Mouse (Mus musculus) cerebellum, postnatal 10 days (tissue): Measurements from ENCODE around the gene Gm42906.
A peak's percentile ranks its signal among the peaks of the same experiment; 100 is the strongest.

Experiments
- DNase-seq, 2 experiments: peaks; one replicate each; pipeline ENCODE4 v3.0.0; 2021; ENCODE audit warnings: mixed read lengths in 2 of 2

Gm42906 gene

DNA sequence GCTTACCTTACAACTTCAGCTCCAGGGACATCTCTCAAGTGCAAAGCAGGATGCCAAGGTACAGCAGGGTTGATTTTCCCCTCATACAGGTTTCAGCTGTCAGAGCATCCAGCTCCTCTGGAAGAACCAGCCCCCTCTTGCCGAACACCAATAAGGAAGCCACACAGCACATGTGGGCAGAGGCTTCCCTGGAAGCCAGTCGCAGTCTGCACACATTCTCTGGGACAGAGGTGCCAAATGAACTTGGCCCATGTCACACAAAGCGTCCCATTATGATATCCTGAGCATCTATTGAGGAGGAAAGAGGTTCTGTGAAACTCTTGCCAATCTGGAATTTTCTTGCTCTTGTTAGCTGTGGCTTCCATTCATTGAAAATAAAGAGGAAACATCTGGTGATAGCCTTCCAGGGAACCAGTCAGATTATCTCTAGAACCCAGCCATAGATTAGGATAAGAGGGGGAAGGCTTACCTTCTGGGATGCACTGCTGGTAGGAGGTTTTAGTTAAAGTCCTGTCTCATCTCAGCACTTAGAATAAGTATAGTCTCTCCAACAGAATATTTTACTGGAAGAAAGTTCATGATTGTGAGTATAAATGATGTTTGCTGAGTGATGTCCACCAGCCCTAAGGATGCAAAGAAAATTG lies at the start of gene Gm42906:
Gene Gm42906 (minus strand): TSS at position 51 of the 644 bp plus-strand sequence.
- no peak for DNase-seq

DNA sequence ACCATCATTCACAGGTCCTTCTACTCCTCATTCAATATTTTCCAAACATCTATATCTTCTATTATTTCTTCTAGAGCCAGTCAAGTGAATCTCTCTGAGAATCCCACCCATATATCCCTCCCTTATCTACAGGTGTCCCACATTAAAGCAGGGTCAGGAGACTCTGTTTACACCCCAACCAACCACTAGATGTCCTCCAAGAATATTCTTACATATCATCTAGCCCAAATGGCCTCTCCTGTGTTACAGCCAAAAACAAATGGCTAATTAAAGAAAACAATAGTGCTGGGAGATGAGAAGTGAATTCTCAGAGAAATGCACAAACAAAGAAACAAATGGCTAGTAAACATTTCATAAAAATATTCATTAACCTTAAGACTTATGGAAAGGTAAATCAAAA lies 17.7 kb upstream of the Gm42906 start:
- peak in 1 of 2 experiments; percentile 4 for DNase-seq

DNA sequence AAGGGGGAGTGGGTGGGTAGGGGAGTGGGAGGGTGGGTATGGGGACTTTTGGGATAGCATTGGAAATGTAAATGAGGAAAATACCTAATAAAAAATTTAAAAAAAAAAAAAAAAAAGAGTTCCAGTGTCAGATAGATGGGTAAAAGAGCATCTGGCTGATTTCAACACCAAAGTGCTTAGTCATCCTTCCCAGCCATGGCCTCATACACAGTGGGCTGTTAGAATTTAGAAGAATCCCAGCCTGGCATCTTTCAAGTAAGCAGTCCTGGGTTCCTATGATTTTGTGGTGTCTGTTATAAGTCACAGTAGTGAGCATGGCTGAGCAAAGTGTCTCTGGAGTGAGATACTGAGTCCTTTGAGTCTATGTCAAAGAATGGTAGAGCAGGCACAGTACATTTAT lies 7.1 kb upstream of the Gm42906 start:
- no peak for DNase-seq

DNA sequence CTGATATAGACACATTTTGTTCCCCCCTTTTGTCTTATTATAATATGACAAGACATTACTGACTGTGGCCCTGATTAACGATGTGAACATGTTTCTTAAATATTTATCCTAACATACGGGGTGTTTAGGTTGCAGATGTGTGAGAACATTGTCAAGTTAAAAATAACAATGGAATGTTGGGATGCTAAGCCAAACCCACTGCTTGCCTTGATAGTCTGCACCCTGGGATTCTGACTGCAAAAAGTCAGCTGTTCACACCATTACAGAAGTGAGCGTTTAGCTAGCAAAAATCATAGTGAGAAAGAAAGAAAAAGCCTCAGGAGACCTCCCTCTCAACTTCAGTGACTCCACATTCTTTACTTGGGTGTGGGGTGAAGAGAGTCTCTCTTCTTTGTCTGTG lies 1.5 kb downstream of the Gm42906 start:
- no peak for DNase-seq

DNA sequence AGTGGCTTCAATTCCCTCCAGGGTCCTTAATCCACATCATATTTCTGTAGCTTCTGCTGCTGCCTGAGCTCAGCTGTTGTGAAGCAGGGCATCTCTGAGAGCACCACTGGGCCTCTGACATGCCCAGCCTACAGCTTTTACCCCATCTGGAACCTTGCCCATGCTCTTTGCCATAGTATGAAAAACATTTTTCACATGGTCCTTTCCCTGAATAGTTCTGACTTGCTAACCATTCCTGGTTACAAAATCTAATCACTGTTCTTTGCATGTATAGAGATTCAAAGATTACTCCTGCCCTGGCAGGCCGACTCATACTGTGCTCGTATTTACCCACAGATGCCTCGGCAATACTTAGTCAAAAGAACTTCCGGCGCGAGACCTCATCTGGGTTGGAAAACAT lies 5.3 kb downstream of the Gm42906 start:
- DNase-seq = no peak

DNA sequence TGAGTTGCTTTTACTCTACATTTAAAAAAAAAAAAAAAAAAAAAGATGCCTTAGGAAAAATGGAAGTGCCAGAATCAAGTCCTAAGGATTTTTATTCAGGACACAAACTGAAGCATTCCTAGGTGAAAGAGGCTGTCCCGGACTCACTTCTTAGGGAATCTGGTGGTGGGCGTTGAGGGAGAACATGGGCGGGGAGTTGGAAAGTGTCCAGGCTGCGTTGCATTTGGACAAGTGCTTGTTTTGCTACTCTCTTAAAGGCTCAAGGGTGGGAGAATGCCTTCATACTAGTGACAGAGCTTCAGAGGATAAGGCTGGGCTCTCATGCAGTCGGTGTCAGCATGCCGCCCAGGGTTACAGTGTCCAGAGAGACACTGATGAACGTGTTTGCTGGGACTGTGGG lies 6.1 kb downstream of the Gm42906 start:
- peak in 1 of 2 experiments; percentile 7 for DNase-seq

DNA sequence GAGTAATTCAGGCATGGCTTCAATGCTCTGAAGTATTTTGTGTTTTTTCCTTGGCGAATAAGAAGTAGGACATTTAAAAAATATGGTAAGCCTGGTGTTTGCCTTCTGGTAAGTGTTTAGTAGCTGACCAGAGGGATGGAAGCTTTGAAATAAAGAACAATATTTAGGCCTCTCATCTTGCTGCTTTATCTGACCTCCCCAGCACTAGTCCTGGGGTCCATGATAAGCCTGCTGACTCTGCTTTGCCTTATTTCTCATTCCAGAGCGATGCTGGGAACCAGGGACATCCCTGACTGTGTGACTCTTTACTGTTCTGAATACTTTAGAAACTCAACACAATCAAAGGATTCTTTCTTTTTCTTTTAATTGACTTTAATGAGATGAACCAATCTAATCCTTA lies 9.4 kb downstream of the Gm42906 start:
- DNase-seq = no peak

DNA sequence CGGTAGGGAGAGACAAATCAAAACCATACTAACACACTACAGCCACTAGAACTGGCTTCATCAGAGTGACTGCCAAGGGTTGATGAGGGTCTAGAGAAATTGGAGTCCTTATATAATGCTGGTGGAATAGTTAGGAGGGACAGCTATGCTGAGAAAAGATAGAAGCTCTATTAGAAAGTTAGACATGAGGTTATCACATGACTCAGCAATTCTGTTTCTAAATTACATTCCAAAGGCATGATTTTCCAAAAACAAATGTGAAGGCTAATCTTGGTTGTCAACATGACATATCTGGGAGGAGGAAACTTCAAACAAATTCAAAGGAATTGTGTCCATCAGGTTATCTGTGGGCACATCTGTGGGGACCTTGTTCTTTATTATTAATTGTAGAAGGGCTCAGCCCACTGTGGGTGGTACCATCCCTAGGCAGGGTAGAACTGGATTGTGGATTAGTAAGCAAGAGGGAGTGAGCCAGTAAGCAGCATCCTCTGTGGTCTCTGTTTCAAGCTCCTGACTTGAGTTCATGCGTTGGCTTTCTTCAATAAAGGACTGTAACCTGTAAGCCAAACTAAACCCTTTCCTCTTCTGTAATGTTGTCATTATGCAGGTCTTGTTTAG lies 10.4 kb downstream of the Gm42906 start:
- no peak for DNase-seq

DNA sequence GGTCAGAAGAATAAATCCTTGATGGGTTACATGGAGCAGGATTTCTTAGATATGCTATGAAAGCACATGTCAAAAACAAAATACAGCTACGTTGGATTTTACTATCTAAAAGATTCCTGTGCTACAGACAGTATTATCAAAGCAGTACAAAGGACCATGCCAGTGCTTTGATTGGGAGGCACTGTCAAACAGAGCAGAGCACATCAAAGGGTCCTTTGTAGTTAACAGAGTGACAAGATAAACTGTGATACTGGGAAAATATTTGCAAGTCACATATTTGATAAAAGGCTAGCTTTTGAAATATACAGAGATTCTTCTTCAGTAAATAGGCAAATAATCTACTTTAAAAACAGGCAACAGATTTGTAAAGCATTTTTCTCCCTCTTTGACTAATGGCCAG lies 11.0 kb downstream of the Gm42906 start:
- DNase-seq = no peak

DNA sequence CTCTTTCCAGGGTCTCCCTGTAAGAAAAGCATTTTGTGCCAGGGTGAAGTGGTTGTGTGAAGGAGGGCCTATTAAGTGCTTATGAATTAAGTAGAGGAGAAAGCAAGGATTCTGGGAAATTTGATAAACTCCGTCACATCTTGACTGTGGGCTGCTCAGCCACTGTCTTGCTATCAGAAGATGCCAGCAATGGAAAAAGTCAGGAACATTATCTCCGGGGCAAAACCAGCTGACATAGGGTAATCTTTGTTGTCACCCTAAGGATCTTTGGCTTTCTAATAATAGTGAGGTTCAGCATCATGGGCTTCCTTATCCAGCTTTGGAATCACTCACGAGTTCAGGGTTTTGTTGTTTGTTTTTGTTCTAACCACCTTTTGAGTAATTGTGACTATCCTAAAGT lies 14.3 kb downstream of the Gm42906 start:
- no peak for DNase-seq

DNA sequence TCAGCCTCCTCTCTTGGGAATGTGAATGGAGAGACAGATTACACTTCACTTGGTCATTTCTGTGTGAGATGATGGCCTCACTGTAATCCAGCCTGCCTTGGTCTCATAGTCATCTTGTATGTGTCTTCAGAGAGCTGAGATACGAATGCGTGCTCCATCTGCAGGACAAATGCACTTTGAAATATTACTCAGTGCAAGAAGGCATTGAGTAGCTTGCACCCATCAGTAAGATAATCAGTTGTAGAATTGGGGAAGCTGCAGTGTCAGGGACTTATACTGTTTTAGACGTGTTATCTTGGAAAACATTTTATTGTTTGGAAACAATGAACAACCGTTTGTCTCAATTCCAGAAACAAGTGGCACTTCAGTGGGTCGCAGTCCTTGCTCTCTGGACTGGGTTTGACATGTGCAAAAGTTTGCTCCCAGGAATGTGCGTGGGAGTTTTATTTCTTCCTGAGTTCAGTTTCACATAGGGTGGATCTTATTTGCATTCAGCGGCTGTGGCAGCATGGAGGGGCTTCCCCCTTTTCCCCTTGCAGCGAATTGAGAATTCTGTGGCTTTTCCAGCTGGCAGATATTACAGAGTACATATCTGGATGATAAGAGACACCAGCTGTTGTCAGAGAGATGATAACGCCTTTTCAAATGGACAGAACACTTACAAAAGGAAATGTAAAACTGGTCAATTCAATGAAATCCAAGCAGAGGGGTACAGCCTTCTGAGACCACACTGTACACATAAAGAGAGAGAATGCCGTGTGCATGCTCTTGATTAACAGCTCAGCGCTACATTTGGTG lies 15.1 kb downstream of the Gm42906 start:
- DNase-seq = no peak

DNA sequence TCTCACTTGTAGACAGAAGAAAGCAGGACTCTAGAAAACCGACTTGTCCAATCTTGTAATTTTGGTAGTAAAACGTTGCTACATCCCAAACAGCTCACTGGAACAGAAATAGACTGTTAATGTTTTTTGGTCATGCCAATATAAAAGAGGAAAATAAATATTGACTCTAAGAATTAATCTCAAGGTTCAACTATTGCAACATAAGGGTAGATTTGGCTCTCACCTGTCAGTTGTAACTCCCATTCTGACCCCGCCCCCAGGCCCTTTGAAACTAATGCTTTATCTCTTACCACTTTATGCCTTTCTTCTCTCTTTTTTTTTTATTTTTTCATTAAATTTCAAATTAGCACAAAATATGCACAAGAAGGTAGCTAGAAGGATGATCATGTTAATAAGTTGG lies 18.0 kb downstream of the Gm42906 start:
- no peak for DNase-seq

DNA sequence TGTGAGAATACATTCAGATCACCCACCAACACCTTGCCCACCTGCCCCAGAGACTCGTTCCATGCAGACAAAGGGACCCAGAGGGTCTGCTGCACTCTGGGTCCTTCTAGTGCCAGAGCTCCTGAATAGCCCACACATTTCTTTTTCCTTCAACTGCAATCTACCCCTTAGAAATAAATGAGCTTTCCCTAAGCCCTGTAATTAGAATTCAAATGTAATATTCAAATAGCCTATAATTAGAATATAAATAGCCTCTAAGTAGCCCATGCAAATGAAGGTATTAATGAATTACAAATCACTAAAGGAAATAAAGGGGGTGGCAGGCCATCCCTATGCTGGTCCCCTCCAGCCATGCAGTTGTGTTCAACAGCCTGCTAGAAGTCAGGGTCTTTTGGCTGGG lies 18.7 kb downstream of the Gm42906 start:
- no peak for DNase-seq

DNA sequence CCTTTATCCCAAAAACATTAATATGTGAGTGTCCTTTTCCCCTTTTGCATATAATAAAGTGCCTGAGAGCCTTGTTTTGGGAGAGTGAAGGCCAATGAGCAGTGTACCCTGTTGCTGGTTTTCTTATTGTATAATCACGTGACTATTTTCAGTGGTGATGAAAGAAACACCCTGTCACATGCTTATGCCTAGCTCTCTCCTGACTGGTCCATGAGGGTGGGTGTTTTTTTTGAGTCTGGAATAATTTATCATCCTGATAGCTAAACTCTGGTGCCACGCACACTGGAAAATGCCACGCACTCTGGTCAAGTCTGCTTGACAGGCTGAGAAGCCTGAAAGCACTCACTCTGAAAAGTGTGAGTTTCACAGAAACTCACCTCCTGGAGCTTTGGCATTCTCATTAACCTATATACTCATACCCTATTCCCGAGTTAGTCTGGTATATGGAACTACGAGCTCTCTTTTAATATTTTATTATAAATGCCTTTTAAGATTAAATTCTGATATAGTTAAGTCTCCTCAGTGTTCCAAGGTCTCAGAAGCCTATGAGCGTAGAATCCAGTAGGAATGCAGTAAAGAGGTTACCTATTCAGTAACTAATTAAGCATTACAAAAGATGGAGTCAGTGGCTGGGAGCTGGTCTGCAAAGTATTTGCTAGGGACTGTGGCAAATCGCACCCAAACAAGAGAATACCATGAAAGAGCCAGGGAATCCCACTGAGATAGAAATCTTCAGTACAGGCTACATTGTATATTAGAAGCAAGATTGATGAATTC lies 19.7 kb downstream of the Gm42906 start:
- no peak for DNase-seq

DNA sequence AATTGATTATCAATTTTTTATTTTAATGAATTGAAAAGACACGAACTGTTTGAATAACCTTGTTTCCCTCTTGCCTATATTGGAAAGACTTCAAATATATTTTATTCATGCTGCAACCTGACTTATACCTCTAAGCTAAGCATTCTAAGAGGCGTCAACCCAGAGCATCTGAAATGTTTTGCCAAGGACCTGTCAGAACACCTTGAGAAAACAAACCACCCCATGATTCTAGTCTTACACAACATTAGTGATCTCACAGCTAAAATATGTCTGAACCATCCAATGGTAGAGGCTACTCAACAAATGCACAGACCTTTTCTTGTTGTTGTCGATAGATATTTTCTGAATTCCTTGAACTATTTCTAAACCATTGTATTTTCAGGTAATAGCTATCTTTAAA lies 20.5 kb downstream of the Gm42906 start:
- DNase-seq = no peak

DNA sequence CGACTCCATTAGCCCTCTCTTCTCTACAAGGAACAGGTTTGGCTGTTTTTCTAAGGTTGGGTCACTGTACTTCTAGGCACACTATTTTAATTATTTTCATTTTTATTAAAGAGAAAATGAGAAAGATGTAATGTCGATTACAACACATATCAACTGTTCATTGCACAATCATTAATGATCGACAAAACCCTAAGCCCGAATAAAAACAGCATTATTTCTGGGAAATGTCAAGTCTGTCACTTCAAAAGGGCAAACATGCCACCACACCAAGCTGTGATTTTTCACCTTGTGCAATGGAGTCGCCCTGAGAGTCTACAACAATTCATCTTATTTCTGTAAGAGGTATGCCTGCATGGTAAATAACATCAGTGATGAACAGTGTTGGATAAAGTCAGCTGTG lies 21.7 kb downstream of the Gm42906 start:
- DNase-seq = no peak

DNA sequence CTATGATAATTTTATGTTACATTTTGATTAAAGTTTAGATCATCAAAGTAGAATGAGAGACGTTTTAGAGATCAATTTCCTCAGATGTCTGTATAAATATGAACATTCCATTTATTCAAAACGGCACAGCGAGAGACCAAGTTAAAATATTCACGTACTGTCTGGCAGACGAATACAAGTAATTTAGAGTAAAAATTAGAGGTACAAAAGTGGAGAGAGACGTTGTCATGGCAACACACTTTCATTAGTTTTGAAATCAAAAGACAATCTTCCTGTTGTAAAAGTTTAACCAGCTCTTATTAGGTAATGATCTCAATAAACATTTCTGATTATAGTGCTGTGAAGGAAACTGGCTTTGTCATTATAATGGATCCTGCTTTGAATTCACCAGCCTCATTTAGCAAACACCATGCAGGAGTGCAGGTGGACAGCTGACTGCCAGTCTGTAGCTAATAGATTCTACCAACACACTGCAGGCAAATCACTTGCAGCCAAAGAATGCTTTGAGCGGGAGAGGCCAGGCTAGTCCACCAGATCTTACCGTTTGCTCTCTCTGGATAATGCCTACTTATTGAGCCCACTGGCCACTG lies 22.6 kb downstream of the Gm42906 start:
- no peak for DNase-seq

DNA sequence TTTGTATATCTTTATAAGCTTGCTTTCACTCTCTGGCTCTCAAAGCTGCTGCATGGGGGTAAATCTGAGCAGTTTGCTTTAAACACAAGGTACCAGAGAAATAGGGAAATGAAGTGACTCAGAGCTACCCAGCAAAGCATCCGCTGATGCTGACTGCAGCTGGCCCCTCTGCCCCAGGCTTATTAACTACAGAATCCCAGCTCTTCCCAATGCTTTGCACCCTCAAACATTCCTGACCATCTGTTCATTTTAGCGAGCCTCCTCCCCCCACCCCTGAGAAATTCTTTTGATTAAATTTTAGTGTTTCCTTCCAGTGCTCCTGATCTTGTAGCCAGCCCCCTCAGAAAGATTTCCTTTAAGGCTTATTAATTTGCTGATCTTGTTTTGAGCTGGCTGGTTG lies 24.4 kb downstream of the Gm42906 start:
- no peak for DNase-seq

DNA sequence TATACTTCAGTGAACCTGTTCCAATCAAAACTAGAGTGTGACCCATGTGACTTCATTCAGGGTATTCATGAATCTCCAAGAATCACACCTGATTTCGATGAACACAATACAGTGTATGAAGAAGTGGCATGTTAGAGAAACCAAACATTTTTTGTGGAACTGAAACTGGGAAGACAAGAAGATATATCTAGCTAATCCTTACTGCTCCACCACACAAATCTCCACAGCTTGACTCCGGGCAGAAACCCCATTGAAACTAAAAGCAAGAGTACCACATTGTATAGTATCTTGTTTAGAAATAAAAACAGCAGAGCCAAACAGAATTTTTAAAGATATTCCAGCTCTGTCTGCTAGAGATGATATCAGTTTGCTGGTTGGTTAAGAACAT lies 27.4 kb downstream of the Gm42906 start:
- DNase-seq = no peak

DNA sequence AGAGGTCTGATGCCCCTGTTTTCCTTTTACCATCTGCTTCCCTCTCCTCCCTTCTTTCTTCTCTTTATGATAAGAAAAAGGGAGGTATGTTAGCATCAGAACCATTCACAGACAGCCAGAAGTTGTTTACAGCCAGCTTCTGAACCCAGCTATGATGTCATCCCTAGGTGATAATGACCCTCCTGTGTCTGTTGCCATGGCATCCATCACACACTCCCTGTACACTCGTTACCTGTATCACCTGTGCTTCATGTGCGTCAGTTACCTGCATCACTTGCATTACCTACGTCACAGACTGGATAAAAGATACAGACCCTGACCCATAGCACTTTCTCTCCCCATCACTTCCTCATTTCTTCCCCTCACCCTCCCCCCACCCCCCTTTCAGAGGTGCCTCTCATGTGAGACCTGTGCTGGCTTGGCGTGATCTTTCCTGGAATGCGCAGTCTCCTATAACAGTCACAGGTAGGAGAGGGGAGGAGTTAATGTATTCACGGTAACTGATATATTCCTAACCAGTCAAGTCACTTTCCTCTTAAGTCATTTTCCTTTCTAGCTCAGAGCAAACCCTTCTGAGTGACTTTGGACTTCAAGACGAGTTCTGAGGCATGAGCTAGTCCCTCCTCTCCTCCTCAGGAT lies 27.9 kb downstream of the Gm42906 start:
- DNase-seq = no peak

DNA sequence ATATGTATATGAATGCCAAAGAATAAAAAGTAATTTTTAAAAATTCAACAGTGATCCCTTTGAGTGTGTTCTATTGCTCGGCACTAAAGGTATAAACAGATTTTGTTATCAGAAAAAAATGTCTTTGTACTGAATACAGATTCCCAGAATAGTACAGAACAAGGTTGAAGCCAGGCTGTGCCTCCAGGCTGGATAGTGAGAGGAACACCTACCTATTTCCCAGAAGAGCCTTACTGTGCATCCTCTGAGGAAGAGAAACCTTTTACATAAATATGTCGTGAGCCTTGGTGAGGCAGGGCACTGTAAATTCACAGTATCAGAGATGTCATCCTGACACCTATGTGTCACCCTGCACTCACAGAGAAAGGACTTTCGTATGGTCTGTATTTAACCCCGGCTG lies 31.8 kb downstream of the Gm42906 start:
- no peak for DNase-seq

DNA sequence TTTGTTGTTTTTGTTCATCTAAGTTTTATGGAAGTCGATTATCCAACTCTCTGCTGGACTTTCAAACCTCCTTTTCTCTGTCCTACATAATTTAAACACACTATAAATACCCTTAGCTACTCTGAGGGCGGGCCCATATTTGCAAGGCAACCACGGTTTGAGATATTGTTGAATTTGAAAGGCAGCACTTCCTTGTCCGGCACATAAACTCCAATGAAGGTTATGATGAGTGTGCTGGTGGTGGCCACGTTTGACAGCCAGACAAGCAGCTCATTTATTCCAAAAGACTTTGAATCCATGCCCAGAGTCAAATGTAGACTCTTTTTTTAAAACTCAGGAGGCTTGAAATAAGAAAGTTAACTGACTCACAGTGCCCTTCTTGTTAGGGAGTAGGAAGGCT lies 33.3 kb downstream of the Gm42906 start:
- no peak for DNase-seq
